Mouse (Mus musculus) cerebellum, postnatal 36 days (tissue): ENCODE results near the gene Zdhhc19.

Source experiments
- DNase-seq, 2 experiments: peaks; one replicate each; pipeline ENCODE4 v3.0.0; 2021 to 2022; ENCODE audit warnings: mixed read lengths in 2 of 2

Zdhhc19 gene

DNA sequence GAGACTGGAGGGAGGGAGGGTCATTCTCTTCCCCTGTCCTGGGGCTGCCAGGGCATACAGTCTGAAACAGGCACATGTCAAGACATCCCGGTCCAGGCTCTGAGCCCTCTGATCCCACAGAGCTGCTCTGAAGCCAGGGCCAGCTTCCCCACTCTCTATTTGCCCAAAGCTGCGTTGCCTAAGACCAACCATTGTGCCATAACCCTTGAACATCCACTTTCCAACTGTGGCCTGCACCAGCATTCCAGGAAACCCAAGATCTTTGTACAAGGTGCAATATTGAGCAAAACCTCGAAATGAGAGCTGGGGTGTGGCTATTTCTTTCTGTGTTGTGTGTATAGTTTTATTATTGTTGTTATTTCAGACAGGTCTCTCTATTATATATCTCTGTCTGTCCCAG is 59.5 kb downstream of the Zdhhc19 start:
- no peak for DNase-seq

DNA sequence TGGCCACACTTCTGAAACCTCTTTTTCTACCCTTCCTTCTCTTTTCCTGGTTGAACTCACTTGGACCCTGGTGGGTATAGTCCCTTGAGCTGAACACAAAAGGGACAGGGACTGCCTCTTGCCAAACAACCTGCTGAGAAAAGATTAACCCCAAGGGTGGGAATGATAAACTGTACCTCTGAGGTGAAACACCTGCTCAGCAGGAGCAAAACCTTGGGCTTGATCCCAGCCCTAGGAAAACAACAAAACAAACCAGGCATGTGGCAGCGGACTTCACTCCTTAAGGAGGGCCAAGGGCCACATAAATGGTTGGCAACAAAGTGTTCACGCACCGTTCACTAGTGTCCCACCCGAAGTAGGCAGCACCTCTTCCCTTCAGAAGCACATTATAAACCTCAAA is 63.4 kb downstream of the Zdhhc19 start:
- DNase-seq, result no peak

DNA sequence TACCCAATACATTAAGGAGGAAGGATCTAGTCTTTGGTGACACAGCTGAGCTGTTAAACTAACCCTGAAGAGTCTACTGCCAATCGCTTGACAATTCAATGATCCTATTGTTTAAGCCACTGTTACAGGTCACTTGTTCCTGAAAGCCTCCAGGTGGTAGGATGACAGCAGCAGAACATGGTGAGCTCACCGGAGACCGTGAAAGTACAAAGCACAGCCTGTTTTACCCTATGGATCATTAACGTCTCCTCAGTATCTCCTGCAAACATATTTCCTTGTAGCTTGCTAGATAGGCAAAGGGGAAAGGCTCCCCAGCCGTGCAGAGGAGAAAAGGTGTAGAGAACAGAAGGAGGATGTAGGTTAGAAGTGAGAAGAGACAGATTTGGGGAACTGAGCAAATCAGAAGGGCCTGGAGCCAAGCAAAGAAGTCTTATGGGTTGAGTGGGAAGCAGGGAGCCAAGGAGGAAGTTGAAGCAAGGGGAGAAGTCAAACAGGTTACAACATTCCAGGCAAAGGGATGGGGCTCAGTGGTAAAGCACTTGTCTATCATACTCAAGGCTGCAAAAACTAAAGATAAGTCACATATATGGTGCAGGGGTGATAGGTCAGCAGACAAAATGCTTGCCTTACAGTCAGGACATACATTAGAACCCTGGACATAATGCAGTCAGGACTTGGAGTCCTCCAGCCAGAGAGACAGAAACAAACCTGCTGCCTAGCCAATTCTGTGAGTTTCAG is 67.2 kb downstream of the Zdhhc19 start:
- DNase-seq, result no peak

DNA sequence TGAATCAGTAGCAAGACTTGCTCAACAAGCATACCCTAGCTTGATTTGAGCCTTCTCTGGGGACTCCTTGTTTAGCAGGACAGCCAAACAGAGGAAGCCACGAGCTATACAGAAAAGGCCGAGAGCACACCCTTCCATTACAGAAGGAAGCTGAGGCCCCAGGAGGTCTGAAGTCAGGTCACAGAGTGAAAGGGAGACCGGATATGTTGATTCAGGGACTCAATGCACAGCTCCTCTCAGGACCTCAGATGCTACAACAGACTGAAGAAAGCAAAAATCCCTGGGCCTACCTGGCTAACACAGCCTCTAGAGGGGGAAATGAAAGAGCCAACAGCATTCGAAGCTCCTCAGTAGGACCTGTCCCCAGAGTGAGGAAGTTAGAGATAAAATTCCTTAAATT is 71.2 kb downstream of the Zdhhc19 start:
- DNase-seq, result no peak

DNA sequence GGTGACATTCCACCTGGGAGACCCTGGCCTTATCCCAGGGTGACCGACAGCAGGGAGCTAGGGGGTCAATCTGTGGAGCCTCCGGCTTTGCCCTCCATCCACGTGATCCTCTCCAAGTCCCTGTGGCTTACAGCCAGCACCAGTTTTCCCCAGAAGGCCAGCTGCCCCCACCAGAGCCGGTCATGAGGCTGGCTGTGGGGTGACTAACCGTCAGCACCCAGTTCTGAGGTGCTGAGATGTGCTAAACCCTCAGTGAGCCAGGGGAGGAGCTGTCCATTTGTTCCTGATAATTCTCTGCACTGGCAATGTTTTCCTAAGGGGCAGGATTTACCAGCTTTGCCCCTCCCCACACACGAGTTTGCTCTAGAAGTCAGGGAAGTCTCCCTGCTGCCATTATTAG is 72.3 kb downstream of the Zdhhc19 start:
- no peak for DNase-seq

DNA sequence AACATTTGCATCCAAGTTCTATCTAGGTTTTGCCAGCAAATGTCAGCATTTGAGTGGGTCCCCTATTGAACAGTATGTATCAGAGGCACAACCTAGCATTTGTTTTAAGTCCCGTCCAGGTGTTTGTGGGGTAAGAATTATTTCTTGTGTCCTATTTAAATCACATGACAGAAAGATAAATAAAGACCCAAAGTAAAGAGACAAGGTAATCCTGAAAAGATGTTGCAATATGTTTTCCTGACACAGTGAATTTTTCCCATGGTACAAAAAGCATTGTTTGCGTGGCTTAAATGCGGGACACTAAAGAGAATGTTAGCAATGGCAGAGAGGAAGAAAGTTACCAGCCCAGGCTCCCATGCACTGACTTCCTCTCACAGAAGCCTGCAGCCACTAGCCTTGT is 74.0 kb downstream of the Zdhhc19 start:
- no peak for DNase-seq

DNA sequence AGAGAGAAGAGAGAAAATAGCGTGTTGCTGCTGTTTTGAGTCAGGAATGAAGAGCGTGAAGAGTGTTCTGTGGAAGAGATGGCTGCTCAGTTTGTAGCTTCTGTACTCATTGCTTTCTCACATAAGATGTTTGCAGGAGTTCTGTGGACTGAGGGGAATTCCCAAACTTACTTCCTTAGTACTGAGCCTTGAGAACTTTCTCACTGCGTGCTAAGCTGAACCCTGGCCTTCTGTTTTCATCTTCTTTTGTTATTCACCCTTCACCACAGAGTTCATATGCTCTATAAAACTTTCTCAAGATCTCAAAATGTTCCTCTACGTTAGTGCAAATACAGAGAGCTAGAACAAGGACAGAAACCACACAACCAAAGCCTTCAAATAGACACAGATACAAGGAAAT is 76.5 kb downstream of the Zdhhc19 start:
- DNase-seq, result no peak

DNA sequence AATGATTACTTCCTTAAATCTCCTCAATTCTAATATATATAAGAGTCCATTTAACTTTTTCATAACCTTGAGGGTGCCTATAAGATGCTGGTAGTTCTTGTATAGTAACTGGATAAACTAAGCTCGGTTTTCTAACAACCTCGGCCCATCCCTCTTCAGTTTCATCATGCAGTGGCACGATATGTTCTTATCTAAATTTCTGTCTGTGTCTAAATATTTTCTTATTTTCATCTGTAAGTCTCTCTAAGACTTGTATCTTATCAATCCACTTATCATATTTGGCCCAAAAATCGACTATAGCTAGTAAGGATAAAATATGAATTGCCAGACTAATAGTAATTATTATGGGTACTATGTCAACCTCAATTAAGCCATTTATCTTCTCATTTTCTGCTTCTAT is 90.4 kb downstream of the Zdhhc19 start:
- no peak for DNase-seq

DNA sequence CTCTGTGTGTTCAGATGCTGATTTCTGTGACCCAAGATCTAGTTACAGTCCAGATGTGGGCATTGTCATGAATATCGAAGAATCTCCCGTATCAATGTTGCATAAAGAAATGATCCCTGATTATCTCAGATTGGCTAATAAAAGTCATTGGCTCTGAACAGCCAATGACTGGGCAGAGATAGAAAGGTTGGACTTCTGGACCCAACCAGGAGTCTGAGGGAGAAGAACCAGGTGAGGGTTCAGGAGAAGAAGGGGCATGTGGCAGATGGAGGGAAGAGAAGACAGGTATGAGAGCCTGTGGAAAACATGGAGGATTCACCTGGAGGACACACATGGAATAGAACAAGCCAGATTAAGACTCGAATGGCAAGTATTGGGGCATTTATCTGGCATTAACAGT is 92.5 kb downstream of the Zdhhc19 start:
- DNase-seq, result no peak

DNA sequence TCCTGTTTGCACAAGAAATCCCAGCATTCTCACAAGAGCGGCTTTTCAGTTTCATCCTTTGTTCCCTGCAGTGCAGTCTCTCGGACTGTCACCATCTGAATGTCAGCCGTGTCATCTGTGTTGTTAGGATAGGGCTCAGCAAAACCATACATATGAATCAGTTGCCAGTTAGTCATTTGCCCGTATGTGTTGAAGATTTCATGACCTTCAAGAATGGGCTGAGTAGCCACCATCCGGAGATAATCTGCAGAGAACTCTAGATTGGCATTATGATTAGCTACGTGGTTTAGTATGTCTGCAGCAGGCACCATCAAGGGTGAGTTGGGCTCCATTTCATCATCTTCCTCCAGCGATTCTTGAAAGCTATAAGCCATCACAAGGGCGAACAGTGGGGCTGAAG is 95.5 kb downstream of the Zdhhc19 start:
- no peak for DNase-seq

DNA sequence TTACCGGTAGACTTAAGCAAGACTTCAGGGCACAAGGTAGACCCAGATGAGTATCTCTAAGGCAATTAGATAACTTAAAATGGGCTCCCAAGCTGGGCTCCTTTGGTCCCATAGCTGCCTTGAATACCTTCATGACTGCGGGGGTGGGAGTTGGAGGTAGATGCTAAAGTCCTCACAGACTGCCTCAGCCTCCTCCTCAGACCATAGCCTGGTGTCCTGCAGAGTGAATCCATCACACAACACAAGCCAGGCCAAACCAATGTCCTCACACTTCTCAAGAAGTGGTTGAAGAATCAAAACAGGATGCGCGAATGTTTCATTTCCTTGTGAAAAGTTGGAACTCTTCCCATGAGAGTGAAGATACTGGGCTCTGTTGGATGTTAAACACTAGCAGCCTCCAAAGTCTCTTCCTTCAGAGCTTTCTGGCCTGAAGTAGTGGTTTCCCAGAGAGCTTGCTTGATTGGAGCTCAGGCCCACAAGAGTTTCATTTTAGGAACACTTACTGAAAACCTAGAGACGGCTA is 97.3 kb downstream of the Zdhhc19 start:
- no peak for DNase-seq

DNA sequence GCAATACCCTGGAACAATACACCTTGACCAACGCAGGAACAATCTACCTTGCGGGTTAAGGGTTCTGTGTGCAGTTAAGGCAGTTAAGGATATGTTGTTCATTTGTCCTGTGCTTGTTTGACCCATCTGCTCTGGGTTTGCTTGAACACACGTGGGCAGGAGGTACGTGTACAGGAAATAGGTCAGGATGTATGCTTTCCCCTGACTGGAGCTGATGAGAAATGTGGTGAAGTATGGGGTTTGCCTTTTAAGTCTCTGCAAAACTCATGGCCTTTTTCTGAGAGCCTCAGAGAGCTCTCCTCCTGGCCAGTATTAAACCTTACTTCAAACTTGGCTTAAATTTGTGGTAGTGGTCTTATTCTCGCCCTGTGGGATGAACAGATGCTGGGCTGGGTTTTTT is 97.9 kb downstream of the Zdhhc19 start:
- DNase-seq, result no peak

DNA sequence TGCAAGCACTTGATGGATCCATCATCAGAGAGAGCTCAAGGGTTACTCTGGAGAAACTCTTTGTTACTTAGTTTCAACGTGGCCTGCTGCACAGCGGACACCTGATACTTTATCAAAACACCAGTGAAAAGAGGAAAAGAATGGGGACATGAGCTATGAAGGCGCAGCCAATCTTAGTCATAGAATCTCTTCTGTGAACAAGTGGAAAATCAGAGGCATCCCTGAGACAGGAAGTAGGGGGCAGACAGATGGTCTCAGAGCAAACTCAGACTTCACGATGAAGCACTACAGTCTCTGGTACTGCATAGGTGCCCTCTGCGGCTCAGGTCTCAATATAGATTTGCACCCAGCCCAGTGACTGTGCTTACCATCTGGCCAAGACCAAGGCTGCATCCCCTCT is 98.6 kb downstream of the Zdhhc19 start:
- DNase-seq, result no peak

DNA sequence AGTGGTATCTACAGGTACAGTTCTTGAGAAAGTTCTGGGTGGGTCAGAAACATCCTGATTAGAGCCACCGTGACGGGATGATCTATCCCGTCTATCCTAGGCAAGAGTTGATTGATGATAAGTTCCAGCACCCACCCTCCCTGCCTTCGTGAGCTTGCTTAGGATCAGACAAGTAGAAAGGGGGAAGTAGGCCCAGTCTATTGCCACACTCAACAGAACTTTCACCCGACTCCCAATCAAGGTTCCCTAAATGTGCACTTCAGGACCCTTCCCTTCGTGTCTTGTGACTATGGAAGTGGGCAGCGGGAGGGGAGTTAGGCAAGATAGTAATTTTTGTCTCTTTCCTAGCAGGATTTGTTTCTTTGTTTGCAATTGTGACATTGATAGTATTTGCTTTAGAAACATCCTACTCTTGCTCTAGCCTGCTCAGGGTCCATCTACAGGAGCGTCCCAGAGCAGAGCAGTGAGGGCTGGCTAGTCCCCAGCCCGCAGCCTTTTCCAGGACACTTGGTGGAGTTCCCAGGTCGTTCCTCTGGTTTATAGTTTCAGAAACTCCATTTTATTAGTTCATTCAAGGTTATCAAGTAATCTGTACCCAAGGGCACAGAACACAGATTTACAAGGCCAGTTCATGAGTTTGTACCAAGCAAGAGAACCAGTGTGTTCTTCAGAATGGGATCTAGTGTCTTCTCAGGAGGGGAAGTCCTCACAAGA is 99.2 kb downstream of the Zdhhc19 start:
- no peak for DNase-seq

DNA sequence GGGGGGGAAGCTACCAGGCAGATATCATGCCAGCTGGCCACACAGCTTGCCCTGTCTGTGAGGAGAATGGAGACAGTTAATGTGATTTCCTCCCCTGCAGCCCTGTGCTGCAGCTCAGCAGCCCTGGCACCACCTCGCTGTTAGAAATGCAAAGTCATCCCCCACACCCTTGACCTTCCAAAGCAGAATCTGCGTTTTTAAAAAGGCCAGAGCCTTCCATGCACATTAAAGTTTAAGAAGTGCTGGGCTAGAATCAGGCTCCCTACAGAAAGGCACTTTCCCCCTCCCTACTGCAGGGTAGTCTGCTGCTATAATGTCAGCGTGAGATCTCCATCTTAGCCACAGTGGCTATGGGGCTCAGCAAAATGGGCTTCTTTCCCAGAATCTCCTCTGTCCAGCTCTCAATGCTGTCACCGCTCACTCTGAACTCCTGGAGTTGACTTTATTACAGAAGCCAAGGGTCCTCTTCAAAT is 101.9 kb downstream of the Zdhhc19 start:
- DNase-seq, result peak in 1 of 2 experiments; percentile 17

DNA sequence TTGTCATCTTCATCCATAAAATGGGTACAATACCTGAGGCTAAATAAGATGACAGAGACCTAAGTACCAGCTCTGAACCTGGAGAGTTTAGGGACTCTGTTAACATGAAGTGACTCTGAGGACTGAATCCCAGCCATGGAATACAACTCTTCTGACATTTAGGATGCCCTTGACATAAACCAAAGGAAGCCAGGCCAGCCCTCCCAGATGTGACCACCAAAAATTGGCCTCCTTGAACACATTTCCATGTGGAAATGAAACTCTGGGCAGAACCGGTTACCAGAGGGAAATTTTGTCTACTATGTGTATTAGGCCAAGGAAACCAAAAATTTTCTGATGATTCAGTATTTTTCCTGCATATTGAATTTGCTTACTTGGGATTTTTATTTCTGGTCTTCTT is 103.1 kb downstream of the Zdhhc19 start:
- DNase-seq, result no peak

DNA sequence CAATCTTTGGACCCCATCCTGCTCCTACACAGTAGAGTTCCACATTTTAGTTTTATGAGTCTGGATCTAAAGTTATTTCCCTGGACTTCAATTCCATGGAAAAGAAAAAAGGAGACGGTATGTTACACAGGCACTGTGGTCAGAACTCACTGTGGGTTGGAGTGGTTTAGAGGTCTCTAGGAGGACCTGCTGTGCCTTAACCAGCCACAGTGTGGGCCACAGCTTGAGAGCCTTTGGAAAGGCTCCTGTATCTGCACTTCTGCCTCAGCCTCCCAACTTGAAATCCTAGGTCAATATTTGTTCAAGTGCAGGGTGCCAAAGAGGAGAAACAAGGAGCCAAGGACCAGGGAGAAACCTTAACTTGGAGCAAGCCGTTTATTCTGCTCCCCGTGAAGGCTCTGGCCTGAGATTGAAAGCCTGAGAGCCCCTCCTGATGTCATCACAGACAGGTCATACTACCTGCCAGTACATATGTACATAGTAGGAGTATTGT is 106.2 kb downstream of the Zdhhc19 start:
- no peak for DNase-seq

DNA sequence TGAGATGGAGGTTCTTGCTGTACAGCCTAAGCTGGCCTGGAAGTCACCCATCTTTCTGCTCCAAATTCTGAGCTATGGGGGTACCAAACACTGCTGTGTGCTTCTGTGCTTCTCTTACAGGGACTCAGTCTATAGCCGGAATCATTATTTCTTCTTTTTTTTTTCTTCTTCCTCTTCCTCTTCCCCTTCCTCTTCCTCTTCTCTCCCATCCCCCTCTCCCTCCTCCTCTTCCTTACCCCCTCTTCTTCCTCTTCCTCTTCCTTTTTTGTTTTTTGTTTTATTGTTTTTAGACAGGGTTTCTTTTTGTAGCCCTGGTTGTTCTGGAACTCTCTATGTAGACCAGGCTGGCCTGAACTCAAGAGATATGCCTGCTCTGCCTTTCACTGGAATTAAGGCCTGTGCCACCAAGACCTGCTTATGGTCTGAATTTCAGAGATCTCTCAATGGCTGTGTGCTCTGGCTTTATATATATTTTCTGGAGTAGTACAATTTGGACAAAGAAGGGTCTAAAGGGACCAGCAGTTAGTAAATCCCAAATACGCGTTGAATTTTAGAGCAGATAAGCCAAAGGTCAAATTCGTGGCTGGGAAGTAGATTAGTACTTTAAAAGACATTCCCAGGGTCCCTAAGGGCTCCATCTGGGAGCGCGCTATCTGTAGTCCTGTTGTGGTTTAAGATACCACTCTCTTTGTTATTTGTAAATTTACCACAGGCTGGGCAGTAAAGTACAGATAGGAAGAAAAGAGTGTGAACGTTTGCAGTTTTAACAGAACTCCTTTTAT is 111.7 kb downstream of the Zdhhc19 start:
- DNase-seq, result no peak

DNA sequence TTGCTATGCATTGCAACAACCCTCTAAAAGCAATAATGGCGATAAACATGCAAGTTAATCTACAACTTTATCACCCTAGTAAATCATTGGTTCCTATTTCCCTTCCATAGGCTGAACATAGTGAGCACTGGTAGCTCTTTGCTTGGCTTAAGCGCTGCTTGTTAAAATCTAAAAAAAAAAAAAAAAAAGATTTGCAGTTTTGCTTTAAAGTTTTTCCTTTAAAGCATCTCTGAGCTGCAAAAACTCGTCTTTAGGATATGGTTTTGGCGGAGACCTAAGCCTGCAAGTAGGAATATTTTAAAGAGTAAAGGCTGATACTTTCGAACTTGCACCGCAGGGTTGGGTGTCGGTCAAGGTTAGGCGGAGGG is 112.3 kb downstream of the Zdhhc19 start:
- no peak for DNase-seq

DNA sequence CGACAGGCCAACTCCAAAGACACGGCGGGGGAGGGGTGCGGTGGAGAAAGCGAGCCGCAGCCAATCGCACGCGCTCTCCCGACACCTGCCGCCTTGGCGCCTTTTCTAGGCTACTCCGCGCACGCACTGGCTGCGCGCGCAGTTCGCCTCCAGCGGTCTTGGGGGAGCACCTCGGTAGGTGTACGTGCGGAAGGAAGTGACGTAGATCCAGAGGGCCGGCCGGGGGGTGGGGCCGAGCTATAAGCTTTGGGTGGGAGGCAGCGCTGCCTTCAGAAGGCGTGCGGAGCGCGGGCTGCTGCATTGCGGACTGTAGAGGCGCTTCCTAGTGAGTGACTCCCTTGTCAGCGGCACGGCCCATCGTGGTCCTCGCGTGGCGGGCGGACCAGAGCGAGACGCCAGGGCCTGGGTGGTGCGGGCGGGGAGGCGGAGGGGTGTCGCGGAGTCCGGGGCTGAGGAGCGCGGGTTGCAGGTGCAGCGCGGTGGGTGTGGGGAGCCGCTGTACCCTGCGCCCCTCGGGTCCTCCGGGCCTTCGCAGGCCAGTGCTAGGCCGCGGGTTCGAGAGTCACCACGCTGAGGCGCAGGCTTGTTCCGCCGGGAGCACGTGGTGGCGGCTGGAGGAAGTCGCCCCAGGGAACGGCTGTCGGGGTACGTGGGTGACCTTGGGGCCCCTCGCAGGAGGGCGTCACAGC is 112.8 kb downstream of the Zdhhc19 start, which contains the start of gene Tfrc:
TSS of gene Tfrc (plus strand) at position 209 of the 689 bp plus-strand sequence.
- DNase-seq, result peak; percentile 97 to 99

DNA sequence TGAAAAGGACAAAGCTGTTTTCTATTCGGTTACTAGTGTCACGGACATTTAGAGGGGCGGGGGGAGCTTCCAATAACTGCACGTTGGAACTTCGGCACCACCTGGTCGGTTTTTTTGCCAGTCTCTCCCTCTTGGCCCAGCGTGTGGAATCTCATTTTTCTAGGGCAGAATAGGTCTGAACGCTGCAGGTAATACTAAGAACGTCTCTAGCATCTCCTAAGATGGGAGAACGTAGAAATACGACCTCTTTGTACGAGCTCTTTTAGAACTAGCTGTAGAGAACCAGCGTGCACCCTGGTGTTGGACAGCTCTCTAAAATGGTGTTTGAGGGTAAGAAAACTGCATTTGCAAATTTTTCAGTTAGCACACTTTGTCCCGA is 113.3 kb downstream of the Zdhhc19 start:
- DNase-seq, result no peak

DNA sequence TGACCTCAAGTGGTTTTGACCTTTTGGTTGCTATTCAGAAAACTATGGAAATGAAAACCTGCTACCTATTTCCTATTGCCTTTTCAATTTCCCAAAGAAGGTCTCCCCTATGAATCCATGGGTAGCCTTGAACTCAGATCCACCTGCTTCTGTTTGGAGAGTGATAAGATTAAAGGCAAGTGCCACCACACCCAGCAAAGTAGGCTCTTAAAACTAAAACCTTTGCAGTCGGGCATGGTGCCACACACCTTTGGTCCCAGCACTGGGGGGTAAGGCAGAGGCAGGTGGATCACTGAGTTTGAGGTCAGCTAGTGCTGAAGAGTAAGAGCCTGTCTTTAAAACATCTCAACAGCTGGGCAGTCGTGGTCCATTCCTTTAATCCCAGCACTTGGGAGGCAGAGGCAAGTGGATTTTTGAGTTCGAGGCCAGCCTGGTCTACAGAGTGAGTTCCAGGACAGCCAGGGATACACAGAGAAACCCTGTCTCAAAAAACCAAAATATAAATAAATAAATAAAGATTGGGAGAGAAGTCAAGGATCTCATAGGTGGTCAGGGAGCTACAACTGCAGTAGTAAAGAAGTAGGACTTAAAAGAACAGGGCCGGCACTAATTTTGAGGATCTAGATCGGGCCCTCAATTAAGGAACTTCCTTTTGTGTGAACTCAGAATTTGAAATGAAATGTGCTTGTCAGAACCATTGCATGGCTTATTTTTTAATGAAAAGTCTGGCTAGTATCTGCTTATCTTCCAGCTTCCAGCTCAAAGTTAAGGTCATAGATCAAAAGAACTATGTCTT is 114.6 kb downstream of the Zdhhc19 start:
- no peak for DNase-seq
